In genomic region chr15:78257326-78258050, GRCm38 (mm10) we compare ENCODE assay signal across 8 mouse cellular contexts. TPM values are rescaled to one million over a fixed set of nuclear protein-coding genes. Genes with fewer than 3 reads are reported as not detected.
DNase-seq lines count a peak whose midpoint lies in the region; ATAC-seq and TF ChIP-seq lines count a peak whose summit lies in the region.
"Had no signal": no experiment of that assay in that cellular context is flagged by ENCODE, and none has a peak within 500 bp of the region (broad histone marks: within the 10 kb centered on the region; RNA-seq: fewer than 3 reads in every experiment).

No protein-coding gene starts in this region.

- 27% methylated on average over 7 of the region's 7 CpGs for WGBS in heart, embryonic 11.5 days (ENCODE audit: insufficient replicate concordance)

- no peak overlapping the region for H3K4me3 ChIP-seq in E14TG2a.4 (replicated peaks; ENCODE audit: low read length)
- no peak overlapping the region for H3K4me3 ChIP-seq in heart, embryonic 11.5 days (ENCODE audit: low read depth, low read length)
- H3K4me3 ChIP-seq: limb, embryonic 12.5 days had no signal

- no peaks in the 10 kb centered on the region for H3K9me3 ChIP-seq in E14TG2a.4 (ENCODE audit: low read length)
- no peaks in the 10 kb centered on the region for H3K9me3 ChIP-seq in heart, embryonic 11.5 days (replicated peaks; ENCODE audit: control insufficient read depth, low read length)
- H3K9me3 ChIP-seq: limb, embryonic 12.5 days had no signal

- H3K4me2 ChIP-seq in heart, embryonic 11.5 days, result no peak overlapping the region
- H3K4me2 ChIP-seq: limb, embryonic 12.5 days had no signal

- H3K9ac ChIP-seq in heart, embryonic 11.5 days (ENCODE audit: low read depth, low read length), result peak overlapping the region; percentile 39; the same call in 1 of the 2 replicates
- H3K9ac ChIP-seq: limb, embryonic 12.5 days had no signal

- TF ChIP-seq CTCF in E14TG2a.4 (conservative IDR thresholded peaks at IDR 0.05; ENCODE audit: low read length), result peak; percentile 90

- H3K27ac ChIP-seq in heart, embryonic 11.5 days (ENCODE audit: low read depth, low read length), result no peak overlapping the region
- H3K27ac ChIP-seq: limb, embryonic 12.5 days had no signal

- H3K27me3 ChIP-seq in E14TG2a.4 (ENCODE audit: insufficient read depth, low read length), result peaks cover 30% of the 10 kb centered on the region
- peaks cover 26% of the 10 kb centered on the region for H3K27me3 ChIP-seq in heart, embryonic 11.5 days (ENCODE audit: control insufficient read depth, insufficient read depth, low read length)

- peak; percentile 28 for DNase-seq in WW6 (ENCODE audit: low read depth, low spot score)
- peak; percentile 64 for DNase-seq in layer of hippocampus, adult 9-11 months
- DNase-seq in lung, postnatal 14 days, result peak; percentile 69
- peak; percentile 64 for DNase-seq in right cerebral cortex, postnatal 14 days

- H3K4me1 ChIP-seq in E14TG2a.4 (replicated peaks; ENCODE audit: low read depth, low read length), result peaks cover 7% of the 10 kb centered on the region; the same call in 1 of the 2 replicates
- H3K4me1 ChIP-seq in heart, embryonic 11.5 days (ENCODE audit: control insufficient read depth, insufficient read depth, low read length), result no peaks in the 10 kb centered on the region
- H3K4me1 ChIP-seq: limb, embryonic 12.5 days had no signal

- H3K36me3 ChIP-seq in E14TG2a.4 (ENCODE audit: insufficient read depth, low read length), result no peaks in the 10 kb centered on the region
- no peaks in the 10 kb centered on the region for H3K36me3 ChIP-seq in heart, embryonic 11.5 days (ENCODE audit: control insufficient read depth, insufficient read depth, low read length)
- H3K36me3 ChIP-seq: limb, embryonic 12.5 days had no signal

- peak; percentile 62 for ATAC-seq in common myeloid progenitor, adult 5-6 weeks (replicated peaks; ENCODE audit: low read depth, poor library complexity, severe bottlenecking)
- ATAC-seq in heart, embryonic 11.5 days (replicated peaks; ENCODE audit: insufficient number of reproducible peaks, low FRiP score, low TSS enrichment), result no peak

RNA-seq across cellular contexts. Expression of gene Ncf4, which starts 12.9 kb away (rescaled TPM):
- 42.8 and 82.2 TPM in 2 replicates for total RNA-seq in common myeloid progenitor, adult 5-6 weeks (2017)
- 17.6 and 27.3 TPM in 2 replicates for polyA plus RNA-seq in heart, embryonic 11.5 days (2014; fragmentation: Nextera tagmentation; extraction: Ambion mirVana)

RNA-seq across cellular contexts. Expression of gene Csf2rb2, which starts 48.0 kb away (rescaled TPM):
- total RNA-seq in common myeloid progenitor, adult 5-6 weeks (2017), result 1.2 and 2.4 TPM in 2 replicates
- polyA plus RNA-seq in heart, embryonic 11.5 days (2014; fragmentation: Nextera tagmentation; extraction: Ambion mirVana), result 0.80 and 1.00 TPM in 2 replicates

RNA-seq across cellular contexts. Expression of gene Pvalb, which starts 51.3 kb away (rescaled TPM):
- not detected in 2 replicates for total RNA-seq in common myeloid progenitor, adult 5-6 weeks (2017)
- 0.31 and 0.50 TPM in 2 replicates for polyA plus RNA-seq in heart, embryonic 11.5 days (2014; fragmentation: Nextera tagmentation; extraction: Ambion mirVana)
- polyA plus RNA-seq: limb, embryonic 12.5 days had no signal
